Mouse (Mus musculus) cortical plate, adult 2 months (tissue): ENCODE measurements around the gene Gper1. TPM values are rescaled to one million over a fixed set of nuclear protein-coding genes. Genes with fewer than 3 reads are reported as not detected.

ENCODE experiments used
- H3K27ac ChIP-seq: fragments of 200-500 bp; 2 replicates; pipeline ENCODE4 v1.5.1; 2012; ENCODE audit warnings: low read length, control low read depth, inconsistent platforms; ENCODE audit not compliant: insufficient read depth
- H3K4me1 ChIP-seq: fragments of 200-500 bp; 2 replicates; pipeline ENCODE4 v1.6.1; 2011; ENCODE audit warnings: low read length; ENCODE audit not compliant: control insufficient read depth, insufficient read depth
- H3K4me3 ChIP-seq: fragments of 200-500 bp; 2 replicates; pipeline ENCODE4 v1.5.1; 2011; ENCODE audit warnings: mild to moderate bottlenecking, low read length, control low read depth; ENCODE audit not compliant: insufficient read depth
- CTCF ChIP-seq: fragments of 200-500 bp; IDR thresholded peaks from 2 replicates; pipeline ENCODE4 v1.5.1; 2011; ENCODE audit warnings: mild to moderate bottlenecking, control low read depth, low read length; ENCODE audit not compliant: insufficient read depth; ENCODE audit errors: extremely low read depth
- POLR2A ChIP-seq: fragments of 200-500 bp; IDR thresholded peaks from 2 replicates; pipeline ENCODE4 v1.6.1; 2011; ENCODE audit warnings: mild to moderate bottlenecking, low read length, control low read depth; ENCODE audit not compliant: insufficient read depth; ENCODE audit errors: extremely low read depth
- polyA plus RNA-seq: library from polyadenylated mRNA; depleted of rRNA; stranded (reverse); fragments of >200 nt; gene quantifications from 2 replicates; pipeline ENCODE4 v1.2.3, GENCODE M21; 2012

Gene Gper1
- polyA plus RNA-seq, 1 experiment: 4.8 TPM

DNA sequence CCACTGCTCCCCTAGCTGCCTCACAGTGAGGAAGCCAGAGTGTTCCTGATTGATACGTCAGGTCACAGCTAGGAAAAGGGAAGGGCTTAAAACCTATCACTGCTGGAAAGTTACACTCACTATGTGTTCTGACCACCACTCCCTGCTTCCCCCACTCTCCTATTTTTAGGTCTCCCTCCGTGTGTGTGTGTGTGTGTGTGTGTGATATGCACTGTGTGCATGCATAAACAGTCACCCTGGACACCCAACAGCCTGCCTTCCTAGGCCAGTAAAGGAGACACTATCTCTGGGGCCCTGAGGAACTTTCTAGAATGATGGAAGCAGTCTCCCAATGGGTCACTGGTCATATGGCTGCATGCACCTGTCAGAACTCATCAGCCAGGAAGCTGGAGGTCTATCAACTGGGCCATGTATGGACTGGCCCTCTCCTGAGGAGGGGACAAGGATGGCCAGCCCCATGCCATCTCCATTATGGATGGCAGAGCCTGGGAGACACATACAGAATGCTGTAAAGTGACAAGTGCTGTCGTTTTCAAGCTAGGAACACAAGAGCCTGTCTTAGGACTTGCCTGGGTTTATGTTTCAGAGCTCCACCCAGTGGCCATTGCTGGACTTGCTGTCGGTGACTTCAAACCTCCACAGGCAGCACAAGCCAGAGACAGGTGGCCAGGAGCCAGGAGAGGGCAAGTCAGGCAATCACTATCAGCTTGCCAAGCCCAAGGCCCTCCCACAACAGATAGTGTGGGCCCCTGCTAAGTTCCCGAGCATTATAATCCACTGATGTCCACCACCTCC, 24.8 kb upstream of the Gper1 start:
- H3K4me3 ChIP-seq: no peak overlapping the region
- H3K4me1 ChIP-seq: peaks cover 21% of the 10 kb centered on the region
- H3K27ac ChIP-seq: no peak overlapping the region
- TF ChIP-seq POLR2A (no peak), CTCF (peak; percentile 88)

DNA sequence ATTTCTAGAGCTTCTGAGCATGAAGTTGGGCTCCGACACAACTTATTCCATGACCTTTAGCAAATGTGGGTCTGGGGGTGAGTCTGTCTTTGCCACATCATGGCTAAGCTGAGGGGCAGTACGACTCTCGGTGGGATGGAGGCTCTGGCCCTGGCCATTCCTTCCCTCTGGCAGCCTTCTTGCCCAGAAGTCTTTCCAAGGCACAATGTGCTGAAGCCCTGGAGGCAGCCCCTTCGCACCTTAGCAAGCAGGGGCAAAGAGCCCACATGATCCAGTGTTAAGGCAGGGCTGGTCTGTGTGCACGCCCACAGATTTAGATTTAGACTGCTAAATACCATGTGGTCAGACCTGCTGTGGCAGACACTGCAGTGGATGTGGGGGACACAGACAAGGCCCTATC, 24.2 kb upstream of the Gper1 start:
- H3K27ac ChIP-seq: no peak overlapping the region
- TF ChIP-seq POLR2A: no peak
- no peak for TF ChIP-seq CTCF
- peaks cover 21% of the 10 kb centered on the region for H3K4me1 ChIP-seq
- no peak overlapping the region for H3K4me3 ChIP-seq

DNA sequence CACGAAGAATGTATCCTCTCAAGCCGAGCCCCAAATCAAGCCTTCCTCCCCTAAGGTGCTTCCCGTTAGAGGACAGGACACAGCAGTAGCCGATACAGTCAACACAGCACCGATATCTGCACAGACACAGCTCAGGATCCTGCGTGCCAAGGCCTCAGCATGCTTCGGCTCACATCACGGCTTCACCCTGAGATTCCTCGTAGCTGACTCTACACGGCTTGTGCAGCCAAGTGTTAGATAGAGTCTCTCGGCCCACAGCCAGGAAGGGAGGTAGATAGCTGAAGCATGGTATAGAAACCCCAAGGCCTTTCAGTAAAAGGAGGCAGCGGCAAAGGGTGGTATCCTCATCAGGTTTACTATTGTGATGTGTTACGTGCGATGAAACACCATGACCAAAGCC, 23.0 kb upstream of the Gper1 start:
- no peak overlapping the region for H3K4me3 ChIP-seq
- peaks cover 21% of the 10 kb centered on the region for H3K4me1 ChIP-seq
- TF ChIP-seq POLR2A (no peak), CTCF (no peak)
- no peak overlapping the region for H3K27ac ChIP-seq

DNA sequence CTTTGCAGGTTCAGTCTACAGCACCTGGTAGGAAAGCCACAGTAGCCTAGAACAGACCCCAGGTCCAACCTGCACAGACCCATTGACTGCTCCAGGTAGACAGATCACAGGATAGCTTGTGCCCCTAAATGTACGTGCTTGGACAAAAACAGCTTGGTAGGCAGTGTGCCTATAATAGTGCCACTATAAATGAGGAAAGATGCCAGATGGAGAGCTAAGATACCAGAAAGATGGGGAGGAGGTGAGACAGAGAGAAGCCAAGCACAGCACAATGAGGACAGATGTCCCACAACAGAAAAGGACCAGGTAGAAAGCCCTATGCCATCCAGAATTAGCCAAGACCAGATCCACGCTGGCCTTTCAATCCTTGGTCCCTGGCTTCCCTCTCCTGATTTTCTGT, 20.8 kb upstream of the Gper1 start:
- Histone ChIP-seq H3K4me3 (no peak overlapping the region), H3K27ac (no peak overlapping the region), H3K4me1 (peaks cover 21% of the 10 kb centered on the region)
- TF ChIP-seq POLR2A (no peak), CTCF (no peak)

DNA sequence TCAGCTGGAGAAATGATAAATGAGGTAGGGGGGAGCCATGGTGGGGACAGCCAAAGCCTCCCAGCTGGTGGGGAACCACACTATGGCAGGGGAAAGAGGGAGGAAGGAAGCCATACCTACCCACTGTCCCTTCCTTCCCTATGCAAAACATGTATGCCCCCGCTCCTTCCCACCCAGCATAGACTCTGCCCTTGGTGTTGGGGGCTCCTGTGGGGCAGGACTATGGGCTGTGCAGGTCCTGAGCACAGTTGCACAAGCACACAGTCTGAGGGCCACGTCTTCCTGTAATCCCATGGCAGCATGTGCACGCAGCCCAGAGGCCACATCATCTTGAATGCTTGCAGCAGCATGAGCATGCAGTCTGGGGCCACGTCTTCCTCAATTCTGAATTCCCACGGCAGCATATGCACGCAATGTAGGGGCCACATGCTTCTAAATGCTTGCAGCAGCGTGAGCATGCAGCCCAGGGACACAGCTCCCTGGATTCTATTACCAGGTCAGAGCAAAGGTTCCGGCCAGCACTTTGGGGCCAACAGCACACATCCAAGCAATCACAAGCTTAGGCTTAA, 19.2 kb upstream of the Gper1 start:
- no peak for TF ChIP-seq CTCF
- TF ChIP-seq POLR2A: no peak
- H3K4me3 ChIP-seq: no peak overlapping the region

DNA sequence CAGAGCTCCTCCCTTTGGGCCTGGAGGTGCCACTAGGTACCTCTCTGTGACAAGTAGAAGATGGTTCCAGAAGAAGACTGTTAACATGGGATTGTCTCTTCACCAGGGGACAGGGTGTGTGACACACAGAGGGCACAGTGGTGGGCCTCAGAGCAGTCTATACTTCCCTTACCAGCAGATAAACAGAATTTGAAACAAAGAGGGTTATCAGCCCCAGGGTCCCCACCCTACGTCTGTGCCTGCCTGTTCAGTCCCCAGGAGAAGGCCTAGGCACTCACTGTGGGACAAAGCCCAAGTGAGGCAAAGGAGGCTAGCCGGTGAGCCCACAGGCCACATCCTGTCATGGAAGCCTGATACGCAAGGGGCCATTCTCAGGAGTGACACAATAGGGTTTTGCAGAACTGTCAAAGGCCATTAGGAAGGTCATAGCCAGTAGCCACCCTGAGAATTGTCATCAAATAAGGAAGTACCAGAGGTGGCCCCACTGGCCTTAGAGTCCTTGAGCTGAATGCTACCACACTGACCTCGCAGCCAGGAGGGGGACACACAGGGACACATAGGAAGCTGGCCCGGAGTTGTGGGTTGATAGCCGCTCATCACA, 18.1 kb upstream of the Gper1 start, which contains the start of gene C130050O18Rik:
Gene C130050O18Rik, plus strand, starts transcription at position 480 of the 601 bp plus-strand sequence.
- H3K4me3 ChIP-seq: no peak within 1 kb of the TSS
- TF ChIP-seq CTCF (no peak), POLR2A (no peak)
- H3K4me1 ChIP-seq: peaks cover 8% of the 10 kb centered on the region
- H3K27ac ChIP-seq: no peak within 1 kb of the TSS

More for the DNA sequence above, 19.2 kb upstream of the Gper1 start:
- Histone ChIP-seq H3K27ac (no peak overlapping the region), H3K4me1 (peaks cover 10% of the 10 kb centered on the region)

DNA sequence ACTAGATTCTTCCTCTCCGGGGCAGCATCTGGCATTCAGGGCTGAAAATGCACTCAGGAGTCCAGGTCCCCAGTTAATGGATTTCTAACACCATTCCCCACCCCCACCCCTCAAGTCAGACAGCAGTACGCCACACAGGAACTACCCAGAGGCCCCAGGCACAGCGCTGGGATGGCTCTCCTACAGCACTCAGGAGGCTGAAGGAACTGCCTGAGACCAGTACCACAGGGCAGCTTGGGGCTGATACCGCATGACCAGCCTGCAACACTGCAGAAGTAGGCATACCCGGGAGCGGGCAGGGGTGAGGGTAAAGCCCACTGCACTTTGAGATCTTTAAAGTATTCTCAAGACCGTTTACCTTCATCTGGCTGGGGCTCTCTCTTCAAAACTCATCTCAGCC, 17.5 kb upstream of the Gper1 start:
- Histone ChIP-seq H3K4me1 (peaks cover 8% of the 10 kb centered on the region), H3K4me3 (no peak overlapping the region), H3K27ac (no peak overlapping the region)
- TF ChIP-seq CTCF (no peak), POLR2A (no peak)

DNA sequence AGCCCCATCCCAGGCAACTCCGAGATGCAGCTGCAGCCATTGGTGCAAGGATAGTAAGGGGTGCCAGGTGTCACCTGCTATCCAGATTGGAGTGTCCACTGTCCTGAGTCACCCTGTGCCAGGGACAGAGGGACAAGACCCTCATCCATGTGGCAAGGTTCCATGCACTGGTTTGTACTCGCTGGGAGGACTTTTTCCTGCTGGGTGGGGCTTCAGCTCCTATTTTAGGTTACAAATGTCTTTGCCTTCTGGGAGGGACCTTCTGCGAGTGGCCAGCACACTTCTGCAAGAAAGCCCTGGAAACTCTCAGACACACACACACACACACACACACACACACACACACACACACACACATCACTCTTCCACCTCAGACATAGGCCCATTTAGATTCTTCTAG, 17.0 kb upstream of the Gper1 start:
- no peak overlapping the region for H3K27ac ChIP-seq
- TF ChIP-seq POLR2A: no peak
- no peak for TF ChIP-seq CTCF
- no peak overlapping the region for H3K4me3 ChIP-seq
- peaks cover 8% of the 10 kb centered on the region for H3K4me1 ChIP-seq

DNA sequence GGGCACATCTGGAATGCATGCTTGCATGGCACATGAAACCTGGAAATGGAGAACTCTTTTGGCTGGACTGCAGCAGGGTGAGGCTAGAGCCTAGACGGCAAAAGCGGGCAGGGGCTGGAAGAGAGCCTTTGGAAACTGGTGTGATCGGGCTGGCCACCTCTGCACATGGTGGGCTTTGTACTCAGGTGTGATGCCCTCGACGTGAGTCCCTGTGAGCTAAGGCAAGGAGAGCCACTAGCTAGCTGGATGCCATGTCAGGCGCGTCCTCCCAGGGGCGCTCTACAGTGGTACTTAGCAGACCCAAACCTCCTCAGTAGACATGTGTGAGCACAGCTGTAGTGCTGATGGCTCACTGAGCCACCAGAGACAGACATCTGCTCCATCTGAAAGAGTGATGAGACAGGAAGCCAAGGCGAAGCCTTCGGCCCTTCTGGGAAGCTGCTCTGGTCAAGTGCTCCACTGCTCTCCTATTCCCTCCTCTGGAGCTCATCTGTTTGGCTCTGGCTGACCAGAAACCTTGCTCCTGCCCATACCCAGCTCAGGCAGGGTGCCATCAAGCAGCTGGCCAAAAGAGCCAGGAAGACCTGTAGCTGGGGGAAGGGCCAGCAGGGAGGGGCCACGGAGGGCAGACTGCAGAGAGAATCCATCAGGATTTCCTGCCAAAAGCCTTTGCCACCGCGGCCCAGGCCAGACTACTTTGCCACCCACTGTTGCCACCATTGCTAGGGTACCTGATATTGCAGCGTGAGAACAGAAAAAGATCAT, 15.6 kb upstream of the Gper1 start:
- TF ChIP-seq POLR2A (no peak), CTCF (no peak)
- peaks cover 3% of the 10 kb centered on the region for H3K4me1 ChIP-seq

DNA sequence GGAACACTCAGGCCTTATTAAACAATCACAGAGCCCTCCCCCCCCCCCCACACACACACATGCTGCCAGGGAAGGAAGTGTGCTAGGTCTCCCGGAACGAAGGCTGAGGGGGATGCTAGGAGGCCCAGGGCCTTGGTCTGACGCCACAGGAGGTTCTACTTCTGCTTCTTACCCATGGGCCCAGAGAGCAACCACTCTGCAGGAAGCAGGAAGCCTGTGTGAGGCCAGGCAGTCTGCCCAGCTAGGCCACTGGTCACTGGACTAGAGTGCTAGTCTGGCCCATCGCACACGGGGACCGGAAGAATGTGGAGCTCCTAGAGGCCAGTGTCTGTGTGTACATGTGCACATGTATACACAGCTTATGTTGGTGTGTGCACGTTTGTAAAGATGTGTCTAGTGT, 14.4 kb upstream of the Gper1 start:
- Histone ChIP-seq H3K27ac (no peak overlapping the region), H3K4me3 (no peak overlapping the region), H3K4me1 (no peaks in the 10 kb centered on the region; the same call in 1 of the 2 replicates)
- TF ChIP-seq POLR2A (no peak), CTCF (no peak)

More for the DNA sequence above, 15.6 kb upstream of the Gper1 start:
- Histone ChIP-seq H3K27ac (no peak overlapping the region), H3K4me3 (no peak overlapping the region)
